ENCODE assay signal across 11 mouse cellular contexts in genomic region chr10:52779926-52780485, GRCm38 (mm10).
DNase-seq lines count a peak whose midpoint lies in the region; ATAC-seq and TF ChIP-seq lines count a peak whose summit lies in the region.
"Had no signal": no experiment of that assay in that cellular context is flagged by ENCODE, and none has a peak within 500 bp of the region (broad histone marks: within the 10 kb centered on the region; RNA-seq: fewer than 3 reads in every experiment).

No protein-coding gene starts in this region.

- no peak overlapping the region for H3K4me3 ChIP-seq in embryonic facial prominence, embryonic 12.5 days
- H3K4me3 ChIP-seq in embryonic facial prominence, embryonic 10.5 days = no peak overlapping the region
- H3K4me3 ChIP-seq in lung, embryonic 14.5 days (ENCODE audit: low read depth, low read length) = no peak overlapping the region
- no peak overlapping the region for H3K4me3 ChIP-seq in lung, adult 2 months (replicated peaks; ENCODE audit: extremely low read depth, low read depth, low read length)
- H3K4me3 ChIP-seq in hindbrain, embryonic 15.5 days = no peak overlapping the region
- H3K4me3 ChIP-seq in heart, embryonic 10.5 days = no peak overlapping the region
- H3K4me3 ChIP-seq: heart, embryonic 13.5 days had no signal

- no peaks in the 10 kb centered on the region for H3K4me1 ChIP-seq in embryonic facial prominence, embryonic 12.5 days
- peaks cover 4% of the 10 kb centered on the region; the same call in 1 of the 2 replicates for H3K4me1 ChIP-seq in embryonic facial prominence, embryonic 10.5 days
- no peaks in the 10 kb centered on the region for H3K4me1 ChIP-seq in lung, embryonic 14.5 days (ENCODE audit: insufficient read depth)
- no peaks in the 10 kb centered on the region for H3K4me1 ChIP-seq in lung, adult 2 months (ENCODE audit: control insufficient read depth, insufficient read depth, low read length)
- peaks cover 5% of the 10 kb centered on the region; the same call in 1 of the 2 replicates for H3K4me1 ChIP-seq in hindbrain, embryonic 15.5 days (replicated peaks)
- 0 out of 2 replicates have a peak, but pooled peaks cover 3% of the 10 kb centered on the region for H3K4me1 ChIP-seq in heart, embryonic 10.5 days
- H3K4me1 ChIP-seq: heart, embryonic 13.5 days had no signal

- no peak overlapping the region for H3K9ac ChIP-seq in embryonic facial prominence, embryonic 12.5 days
- no peak overlapping the region for H3K9ac ChIP-seq in lung, embryonic 14.5 days
- H3K9ac ChIP-seq in hindbrain, embryonic 15.5 days = no peak overlapping the region
- H3K9ac ChIP-seq: heart, embryonic 13.5 days had no signal

- no peaks in the 10 kb centered on the region for H3K9me3 ChIP-seq in embryonic facial prominence, embryonic 12.5 days
- no peaks in the 10 kb centered on the region for H3K9me3 ChIP-seq in embryonic facial prominence, embryonic 10.5 days
- H3K9me3 ChIP-seq in lung, embryonic 14.5 days (ENCODE audit: low read depth, low read length) = no peaks in the 10 kb centered on the region; the same call in 1 of the 2 replicates
- H3K9me3 ChIP-seq in hindbrain, embryonic 15.5 days = no peaks in the 10 kb centered on the region
- H3K9me3 ChIP-seq in heart, embryonic 10.5 days = no peaks in the 10 kb centered on the region
- H3K9me3 ChIP-seq: heart, embryonic 13.5 days had no signal

- 29% methylated on average over 4 of the region's 4 CpGs for WGBS in embryonic facial prominence, embryonic 12.5 days
- 51% methylated on average over 4 of the region's 4 CpGs for WGBS in embryonic facial prominence, embryonic 10.5 days
- WGBS in lung, embryonic 14.5 days = 37% methylated on average over 4 of the region's 4 CpGs
- WGBS in lung, adult 2 months = 51% methylated on average over 4 of the region's 4 CpGs
- WGBS in hindbrain, embryonic 15.5 days = 53% methylated on average over 4 of the region's 4 CpGs
- 65% methylated on average over 4 of the region's 4 CpGs for whole genome bisulfite sequencing in heart, embryonic 10.5 days

- DNase-seq in embryonic facial prominence, embryonic 10.5 days (ENCODE audit: low spot score) = no peak
- DNase-seq in lung, embryonic 14.5 days = peak; percentile 6
- no peak for DNase-seq in lung, adult 2 months
- peak; percentile 87 for DNase-seq in retina, postnatal 1 day
- no peak for DNase-seq in heart, embryonic 10.5 days (ENCODE audit: low spot score)
- DNase-seq in kidney, adult 9 months = no peak
- DNase-seq: kidney, adult 11 months had no signal

- TF ChIP-seq CTCF in lung, embryonic 14.5 days (IDR thresholded peaks at IDR 0.05; ENCODE audit: low read depth) = no peak
- no peak for TF ChIP-seq CTCF in lung, adult 2 months (IDR thresholded peaks at IDR 0.05; ENCODE audit: insufficient read depth, low read length)

- no peaks in the 10 kb centered on the region for H3K27me3 ChIP-seq in embryonic facial prominence, embryonic 12.5 days
- H3K27me3 ChIP-seq in embryonic facial prominence, embryonic 10.5 days (replicated peaks; ENCODE audit: low read depth, poor library complexity, severe bottlenecking) = no peaks in the 10 kb centered on the region
- H3K27me3 ChIP-seq in lung, embryonic 14.5 days (ENCODE audit: insufficient read depth, low read length) = no peaks in the 10 kb centered on the region
- H3K27me3 ChIP-seq in hindbrain, embryonic 15.5 days = no peaks in the 10 kb centered on the region
- no peaks in the 10 kb centered on the region for H3K27me3 ChIP-seq in heart, embryonic 10.5 days (ENCODE audit: insufficient read depth, poor library complexity, severe bottlenecking)
- H3K27me3 ChIP-seq: heart, embryonic 13.5 days had no signal

- no peaks in the 10 kb centered on the region for H3K36me3 ChIP-seq in embryonic facial prominence, embryonic 12.5 days
- H3K36me3 ChIP-seq in embryonic facial prominence, embryonic 10.5 days (replicated peaks) = no peaks in the 10 kb centered on the region
- H3K36me3 ChIP-seq in lung, embryonic 14.5 days (ENCODE audit: insufficient read depth) = no peaks in the 10 kb centered on the region
- no peaks in the 10 kb centered on the region for H3K36me3 ChIP-seq in hindbrain, embryonic 15.5 days
- H3K36me3 ChIP-seq in heart, embryonic 10.5 days = no peaks in the 10 kb centered on the region
- H3K36me3 ChIP-seq: heart, embryonic 13.5 days had no signal

- no peak overlapping the region; the same call in 1 of the 2 replicates for H3K27ac ChIP-seq in embryonic facial prominence, embryonic 12.5 days
- H3K27ac ChIP-seq in embryonic facial prominence, embryonic 10.5 days (replicated peaks) = no peak overlapping the region
- no peak overlapping the region for H3K27ac ChIP-seq in lung, embryonic 14.5 days (ENCODE audit: low read depth)
- H3K27ac ChIP-seq in hindbrain, embryonic 15.5 days (replicated peaks) = peak overlapping the region; percentile 31; the same call in 1 of the 2 replicates
- H3K27ac ChIP-seq in heart, embryonic 10.5 days = no peak overlapping the region
- H3K27ac ChIP-seq: heart, embryonic 13.5 days had no signal

- ATAC-seq in embryonic facial prominence, embryonic 12.5 days (ENCODE audit: insufficient number of reproducible peaks, insufficient read depth, low FRiP score, low TSS enrichment) = peak; percentile 77; the same call in 1 of the 2 replicates
- ATAC-seq in lung, embryonic 14.5 days (ENCODE audit: insufficient read depth) = peak; percentile 65; the same call in 1 of the 2 replicates
- ATAC-seq in hindbrain, embryonic 15.5 days (ENCODE audit: low FRiP score, low read depth) = peak; percentile 63
- ATAC-seq: activated CD4-positive, CD25-positive, alpha-beta regulatory T cell, adult 4 months had no signal

- H3K4me2 ChIP-seq in embryonic facial prominence, embryonic 12.5 days (replicated peaks) = no peak overlapping the region
- no peak overlapping the region for H3K4me2 ChIP-seq in lung, embryonic 14.5 days
- no peak overlapping the region for H3K4me2 ChIP-seq in hindbrain, embryonic 15.5 days
- H3K4me2 ChIP-seq: heart, embryonic 13.5 days had no signal

- no peak for TF ChIP-seq POLR2A in lung, adult 2 months (IDR thresholded peaks at IDR 0.05; ENCODE audit: borderline replicate concordance, extremely low read depth, low read depth, low read length)

Comparison
In these comparisons a context has a peak if more than half of its experiments do, and no peak if none do; other contexts are left out.
1. DNase-seq: peak in lung, embryonic 14.5 days (single experiment) and retina, postnatal 1 day (single experiment); none in embryonic facial prominence, embryonic 10.5 days (single experiment), lung, adult 2 months (single experiment), heart, embryonic 10.5 days (single experiment) and kidney, adult 9 months (single experiment).
2. Peak in every context shown above with its lines, with median percentiles within 50 percentile points of each other: ATAC-seq.